Mouse (Mus musculus) E14TG2a.4 (cell line): ENCODE results near the gene Slc7a1.

Experiments used
- H3K27me3 ChIP-seq: 2 replicates; pipeline ENCODE4 v1.6.1; 2014; ENCODE audit warnings: low read length, control low read depth; ENCODE audit not compliant: insufficient read depth
- H3K36me3 ChIP-seq: 2 replicates; pipeline ENCODE4 v1.6.1; 2014; ENCODE audit warnings: low read length, control low read depth; ENCODE audit not compliant: insufficient read depth
- H3K4me1 ChIP-seq: replicated peaks from 2 replicates; pipeline ENCODE4 v1.6.1; 2014; ENCODE audit warnings: low read depth, low read length, control low read depth
- H3K4me3 ChIP-seq: replicated peaks from 2 replicates; pipeline ENCODE4 v1.5.1; 2014; ENCODE audit warnings: mild to moderate bottlenecking, low read length
- H3K9me3 ChIP-seq: 2 replicates; pipeline ENCODE4 v1.6.1; 2014; ENCODE audit warnings: low read length, control low read depth
- CTCF ChIP-seq: conservative IDR thresholded peaks from 2 replicates; pipeline ENCODE4 v1.5.1; 2014; ENCODE audit warnings: low read length
- NANOG ChIP-seq: IDR thresholded peaks from 2 replicates; pipeline ENCODE4 v1.6.1; 2014; ENCODE audit warnings: borderline replicate concordance, low read length, mixed read lengths
- POU5F1 ChIP-seq: IDR thresholded peaks from 2 replicates; pipeline ENCODE4 v1.6.1; 2014; ENCODE audit warnings: low read length, borderline replicate concordance

The Slc7a1 gene

GRCm38 (mm10) chr5:148387820-148388219, 11.9 kb downstream of the Slc7a1 start:
- no peaks in the 10 kb centered on the region for H3K9me3 ChIP-seq
- H3K36me3 ChIP-seq, result peaks cover 42% of the 10 kb centered on the region
- no peaks in the 10 kb centered on the region for H3K27me3 ChIP-seq
- H3K4me1 ChIP-seq, result peaks cover 61% of the 10 kb centered on the region
- H3K4me3 ChIP-seq, result no peak overlapping the region
- TF ChIP-seq NANOG (no peak), CTCF (peak; percentile 87)

- no peaks in the 10 kb centered on the region for H3K9me3 ChIP-seq
- H3K4me3 ChIP-seq, result no peak overlapping the region
- no peak for TF ChIP-seq NANOG
- TF ChIP-seq CTCF, result peak; percentile 76
- peaks cover 57% of the 10 kb centered on the region for H3K4me1 ChIP-seq
- peaks cover 41% of the 10 kb centered on the region for H3K36me3 ChIP-seq
- no peaks in the 10 kb centered on the region for H3K27me3 ChIP-seq
Observed at GRCm38 (mm10) chr5:148386471-148386870, 13.2 kb downstream of the Slc7a1 start.

DNA sequence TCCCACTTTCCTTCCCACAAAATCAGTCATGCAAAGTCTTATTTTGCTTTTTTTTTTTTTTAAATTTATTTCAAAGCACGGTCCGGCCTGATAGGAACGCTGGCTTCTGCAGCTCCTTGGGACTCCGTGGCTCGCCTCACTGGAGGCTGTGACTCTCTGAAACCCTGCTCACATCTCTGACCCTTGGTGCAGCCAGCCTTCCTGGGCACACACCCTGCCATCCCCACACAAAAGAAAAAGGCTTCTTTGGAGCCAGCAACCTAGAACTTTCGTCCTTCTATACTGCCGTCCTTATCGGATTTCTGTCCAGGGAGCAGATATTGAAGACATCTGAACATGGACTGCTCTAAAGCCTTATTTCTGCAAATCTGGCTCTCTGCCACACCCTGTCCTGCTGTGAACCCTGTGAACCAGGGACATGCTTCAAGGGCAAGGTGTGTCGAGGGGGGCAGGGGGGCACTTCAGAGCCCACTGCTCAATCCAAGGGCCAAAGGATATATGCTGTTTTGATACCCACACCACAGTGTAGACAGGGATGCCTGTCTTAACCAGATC, 15.1 kb downstream of the Slc7a1 start:
- no peaks in the 10 kb centered on the region for H3K9me3 ChIP-seq
- no peaks in the 10 kb centered on the region for H3K27me3 ChIP-seq
- peaks cover 59% of the 10 kb centered on the region for H3K4me1 ChIP-seq
- TF ChIP-seq NANOG (no peak), POU5F1 (no peak), CTCF (no peak)
- H3K36me3 ChIP-seq, result peaks cover 28% of the 10 kb centered on the region
- peak overlapping the region; percentile 43 for H3K4me3 ChIP-seq

- Histone ChIP-seq H3K4me3 (peak overlapping the region; percentile 43; the same call in 1 of the 2 replicates), H3K27me3 (no peaks in the 10 kb centered on the region), H3K4me1 (peaks cover 56% of the 10 kb centered on the region), H3K9me3 (no peaks in the 10 kb centered on the region), H3K36me3 (peaks cover 22% of the 10 kb centered on the region; the same call in 1 of the 2 replicates)
- TF ChIP-seq CTCF, result no peak
- TF ChIP-seq NANOG, result no peak
- TF ChIP-seq POU5F1, result no peak
Observed at GRCm38 (mm10) chr5:148383841-148384500, 15.7 kb downstream of the Slc7a1 start.

- Histone ChIP-seq H3K4me1 (peaks cover 37% of the 10 kb centered on the region), H3K9me3 (no peaks in the 10 kb centered on the region), H3K27me3 (no peaks in the 10 kb centered on the region), H3K36me3 (peaks cover 16% of the 10 kb centered on the region; the same call in 1 of the 2 replicates), H3K4me3 (no peak overlapping the region)
- no peak for TF ChIP-seq POU5F1
Observed at GRCm38 (mm10) chr5:148381083-148381482, 18.6 kb downstream of the Slc7a1 start.

DNA sequence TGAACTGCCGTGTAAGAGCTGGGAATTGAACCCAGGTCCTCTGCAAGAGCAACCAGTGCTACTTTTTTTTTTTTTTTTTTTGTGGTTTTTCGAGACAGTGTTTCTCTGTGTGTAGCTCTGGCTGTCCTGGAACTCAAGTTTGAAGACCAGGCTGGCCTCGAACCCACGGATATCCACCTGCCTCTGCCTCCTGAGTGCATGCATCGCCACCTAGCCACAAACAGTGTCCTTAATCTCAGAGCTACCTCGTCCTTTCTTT, 19.5 kb downstream of the Slc7a1 start:
- no peaks in the 10 kb centered on the region for H3K27me3 ChIP-seq
- H3K4me3 ChIP-seq, result no peak overlapping the region
- no peaks in the 10 kb centered on the region for H3K9me3 ChIP-seq
- peaks cover 34% of the 10 kb centered on the region for H3K4me1 ChIP-seq
- TF ChIP-seq CTCF (no peak), POU5F1 (no peak), NANOG (no peak)
- peaks cover 11% of the 10 kb centered on the region; the same call in 1 of the 2 replicates for H3K36me3 ChIP-seq

DNA sequence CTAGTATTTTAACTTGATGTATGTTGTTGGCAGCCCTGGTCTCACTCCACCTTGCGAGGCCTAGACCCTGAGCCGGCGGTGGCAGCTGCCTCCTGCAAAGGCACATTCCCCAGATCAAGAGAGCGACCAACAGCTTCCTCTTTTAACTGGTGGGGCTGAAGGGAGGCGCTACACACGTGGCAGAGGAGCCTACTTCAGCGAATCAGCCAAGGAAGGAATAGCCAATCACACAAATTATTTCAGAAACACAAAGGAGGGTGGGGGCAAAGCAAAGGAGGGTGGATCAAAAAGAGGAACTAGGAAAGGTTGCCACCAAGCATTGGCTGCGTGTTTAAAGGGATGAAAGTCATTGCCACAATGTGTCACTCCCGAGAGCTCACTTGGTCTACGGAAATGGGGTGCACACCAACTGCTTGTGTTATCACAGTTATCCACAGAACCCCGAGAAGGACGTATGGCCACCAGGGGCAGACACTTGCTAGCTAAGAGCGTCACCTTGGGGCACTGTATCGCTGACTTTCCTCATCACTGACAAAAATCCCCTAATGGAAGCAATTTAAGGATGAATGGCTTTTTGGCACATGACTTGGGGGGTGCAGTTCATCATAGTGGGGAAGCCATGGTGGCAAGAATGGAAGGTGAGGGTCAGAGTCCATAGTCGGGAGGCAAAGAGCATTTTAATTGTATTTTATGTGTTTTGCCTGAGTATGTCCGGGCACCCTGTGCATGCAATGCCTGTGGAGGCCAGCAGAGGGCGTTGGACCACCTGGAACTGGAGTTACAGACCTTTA, 20.1 kb downstream of the Slc7a1 start:
- no peaks in the 10 kb centered on the region for H3K27me3 ChIP-seq
- TF ChIP-seq NANOG (no peak), POU5F1 (no peak), CTCF (peak; percentile 88)
- H3K36me3 ChIP-seq, result peaks cover 11% of the 10 kb centered on the region; the same call in 1 of the 2 replicates

DNA sequence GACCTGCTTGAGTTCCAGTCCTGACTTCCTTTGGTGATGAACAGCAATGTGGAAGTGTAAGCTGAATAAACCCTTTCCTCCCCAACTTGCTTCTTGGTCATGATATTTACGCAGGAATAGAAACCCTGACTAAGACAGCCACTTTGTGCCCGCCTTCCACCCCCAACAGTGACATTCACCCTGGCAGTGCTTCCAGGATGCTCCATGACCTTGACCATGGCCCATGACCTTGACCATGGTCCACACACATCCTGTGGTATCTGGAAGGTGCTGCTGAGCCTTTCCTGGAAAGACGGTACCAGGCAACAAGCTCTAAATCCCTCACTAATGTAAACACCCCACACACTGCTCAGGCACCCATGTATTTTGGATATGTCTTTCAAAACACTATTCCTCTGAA, 21.0 kb downstream of the Slc7a1 start:
- Histone ChIP-seq H3K27me3 (no peaks in the 10 kb centered on the region), H3K4me3 (no peak overlapping the region), H3K36me3 (peaks cover 11% of the 10 kb centered on the region; the same call in 1 of the 2 replicates), H3K4me1 (peaks cover 34% of the 10 kb centered on the region), H3K9me3 (no peaks in the 10 kb centered on the region)
- TF ChIP-seq NANOG (no peak), POU5F1 (no peak), CTCF (no peak)

More for the DNA sequence above, 20.1 kb downstream of the Slc7a1 start:
- Histone ChIP-seq H3K4me1 (peaks cover 34% of the 10 kb centered on the region), H3K9me3 (no peaks in the 10 kb centered on the region), H3K4me3 (no peak overlapping the region)

DNA sequence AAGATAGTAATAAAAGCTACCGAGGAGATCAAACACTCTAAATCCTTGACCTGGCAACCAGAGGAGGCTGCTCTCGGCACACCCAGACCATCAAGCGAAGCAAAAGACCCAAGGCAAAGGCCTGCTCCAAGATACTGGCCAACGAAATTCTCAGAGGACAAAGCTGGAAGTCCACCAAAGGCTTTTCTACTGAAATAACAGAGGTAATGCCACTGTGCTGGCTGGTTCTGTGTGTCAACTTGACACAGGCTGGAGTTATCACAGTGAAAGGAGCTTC, 21.5 kb downstream of the Slc7a1 start:
- Histone ChIP-seq H3K9me3 (no peaks in the 10 kb centered on the region), H3K4me3 (no peak overlapping the region), H3K4me1 (peaks cover 35% of the 10 kb centered on the region), H3K27me3 (no peaks in the 10 kb centered on the region), H3K36me3 (peaks cover 14% of the 10 kb centered on the region; the same call in 1 of the 2 replicates)
- no peak for TF ChIP-seq CTCF
